Mouse (Mus musculus) large intestine, adult 2 months (tissue): ENCODE data around the gene Gm21905. TPM values are rescaled to one million over a fixed set of nuclear protein-coding genes. Genes with fewer than 3 reads are reported as not detected.

Experiments
- polyA plus RNA-seq: library from polyadenylated mRNA; depleted of rRNA; stranded (reverse); fragments of >200 nt; gene quantifications from 2 replicates; pipeline ENCODE4 v1.2.3, GENCODE M21; 2012; rRNA removed

Gm21905 gene
- polyA plus RNA-seq, 1 experiment: not detected

Other genes with a start within 250 kb of the Gm21905 start
- 2.6 and 9.4 TPM in 2 replicates for gene Atp8a1, start 99.0 kb downstream of the Gm21905 start, polyA plus RNA-seq
- gene Gm5108, start 4.8 kb downstream of the Gm21905 start, polyA plus RNA-seq: not detected in 2 replicates
- not detected in 2 replicates for gene Grxcr1, start 85.4 kb upstream of the Gm21905 start, polyA plus RNA-seq